Mouse (Mus musculus): ENCODE measurements around the gene Psmd1.

GRCm38 (mm10) chr1:86053198-86053921, 10.8 kb upstream of the Psmd1 start:
- TF ChIP-seq GATA1 (IDR thresholded peaks at IDR 0.05; ENCODE audit: borderline replicate concordance, low read length) (no peak), FLI1 (IDR thresholded peaks at IDR 0.05; ENCODE audit: low read length) (no peak)

Measured in megakaryocyte, embryonic 14.5 days (primary cell).